Mouse (Mus musculus): ENCODE results near the gene Rps13.

- TF ChIP-seq CTCF (conservative IDR thresholded peaks at IDR 0.05; ENCODE audit: insufficient read depth, insufficient read length, low read depth, low read length): no peak
- no peak for TF ChIP-seq POLR2A (IDR thresholded peaks at IDR 0.05; ENCODE audit: low read depth, low read length)
Measured at GRCm38 (mm10) chr7:116298851-116299250, 35.1 kb downstream of the Rps13 start.

Measured in kidney, adult 2 months (tissue).